Mouse (Mus musculus): Measurements from ENCODE around the gene Gm9964.
"Not testable (repeated sequence)": the region's sequence is repeated elsewhere in the genome, so short reads cannot be mapped to it uniquely, and the experiment has no call there.

Gene Gm9964

DNA sequence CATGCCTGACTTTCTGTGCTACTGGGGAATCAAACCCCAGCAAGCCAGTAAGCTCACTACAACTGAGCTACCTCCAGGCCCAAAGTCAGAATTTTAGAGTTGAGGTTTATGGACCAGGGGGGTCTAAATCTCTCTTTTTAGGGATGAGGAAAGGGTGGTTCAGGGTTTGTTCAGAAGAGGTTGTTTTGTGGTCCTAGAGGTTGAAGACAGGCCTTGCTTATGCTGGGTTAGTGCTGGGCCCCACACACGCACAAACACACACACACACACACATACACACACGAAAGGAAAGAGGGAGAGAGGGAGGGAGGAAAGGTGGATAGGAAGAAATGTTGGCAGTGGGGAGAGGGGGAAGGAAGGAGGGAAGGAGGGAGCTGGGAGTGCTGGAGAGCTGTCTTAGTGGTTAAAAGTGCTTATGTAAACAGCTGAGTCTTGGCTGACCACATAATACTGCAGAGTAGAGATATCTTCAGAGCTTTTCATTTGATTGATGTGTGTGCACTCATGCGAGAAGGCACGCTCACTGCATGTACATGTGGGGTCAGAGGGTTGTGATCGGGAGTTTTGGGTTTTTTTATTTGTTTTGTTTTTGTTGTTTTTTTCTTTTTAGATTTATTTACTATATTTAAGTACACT, at the start of gene Gm9964:
Gene Gm9964, minus strand, starts transcription at position 51 of the 636 bp plus-strand sequence.
- DNase-seq, result no peak

DNA sequence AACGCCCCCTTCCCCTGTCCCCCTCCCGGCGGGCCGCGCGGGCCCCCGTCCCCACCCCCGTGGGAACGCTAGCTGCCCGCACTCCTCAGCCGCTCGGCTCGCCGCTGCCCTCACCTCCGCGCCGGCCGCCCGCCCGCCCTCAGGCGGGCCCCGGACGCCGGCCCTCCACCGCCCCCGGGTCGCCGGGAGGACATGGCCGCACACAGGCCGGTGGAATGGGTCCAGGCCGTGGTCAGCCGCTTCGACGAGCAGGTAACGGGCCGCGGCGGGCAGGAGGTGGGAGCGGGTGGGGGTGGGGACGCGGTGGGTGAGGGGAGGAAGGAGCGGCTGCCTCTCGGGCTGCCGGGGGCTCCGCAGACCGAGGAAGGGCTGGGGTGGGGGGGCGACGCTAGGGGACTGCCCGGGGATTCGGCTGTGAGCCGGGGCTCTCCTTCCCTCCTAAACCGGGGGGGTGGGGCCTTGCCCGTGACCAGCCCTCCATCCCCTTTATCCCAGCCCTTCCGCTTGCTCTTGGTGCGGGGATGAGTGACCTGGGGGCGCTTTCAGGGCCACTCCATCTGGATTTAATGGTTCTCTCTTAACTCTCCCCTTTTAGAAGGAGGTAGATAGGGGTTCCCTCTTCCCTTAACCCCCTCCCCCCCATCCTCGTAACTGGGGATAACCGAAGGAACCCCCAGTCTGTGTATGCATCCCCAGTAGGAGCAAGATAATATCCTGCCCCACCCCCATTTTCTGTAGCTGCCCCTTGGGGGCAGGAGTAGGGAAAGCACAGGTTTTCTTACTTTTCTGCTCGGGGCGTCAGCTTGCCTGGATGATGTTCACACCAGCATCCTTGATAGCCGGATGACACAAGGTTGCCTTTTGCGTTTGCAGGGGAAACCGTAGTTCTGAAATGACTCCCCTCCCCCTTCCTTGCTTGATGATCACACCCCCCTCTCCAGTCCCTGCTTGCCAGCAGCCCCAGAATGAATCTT, 43.4 kb upstream of the Gm9964 start:
- DNase-seq, result peak; percentile 23 to 50

DNA sequence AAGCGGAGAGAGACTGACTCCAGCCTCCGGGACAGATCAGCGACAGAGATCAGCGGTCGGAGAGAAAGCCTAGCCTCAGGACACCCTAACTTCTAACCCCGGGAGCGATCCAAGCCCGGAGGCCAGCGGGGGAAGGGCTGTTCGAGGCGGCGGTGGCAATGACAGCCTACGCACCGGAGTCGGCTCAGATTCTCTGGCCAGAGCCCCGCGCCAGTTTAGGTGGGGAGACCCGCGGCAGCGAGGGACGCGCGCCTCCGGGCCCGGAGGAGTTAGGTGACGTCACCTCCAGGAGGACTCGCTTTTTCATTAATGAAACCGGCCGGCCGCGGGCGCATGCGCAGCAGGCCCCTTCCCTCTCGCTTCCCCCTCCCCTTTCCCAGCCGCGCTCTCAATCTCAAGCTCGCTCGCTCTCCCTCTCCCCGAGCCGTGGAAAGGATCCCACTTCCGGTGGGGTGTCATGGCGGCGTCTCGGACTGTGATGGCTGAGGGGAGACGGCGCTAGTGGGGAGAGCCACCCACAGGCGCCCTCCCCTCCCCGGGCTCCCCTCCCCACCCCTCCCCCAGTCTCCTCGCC, 42.6 kb upstream of the Gm9964 start, which contains the start of gene Nf1:
Gene Nf1, plus strand, starts transcription at position 460 of the 574 bp plus-strand sequence.
- peak; percentile 92 to 95 for DNase-seq

DNA sequence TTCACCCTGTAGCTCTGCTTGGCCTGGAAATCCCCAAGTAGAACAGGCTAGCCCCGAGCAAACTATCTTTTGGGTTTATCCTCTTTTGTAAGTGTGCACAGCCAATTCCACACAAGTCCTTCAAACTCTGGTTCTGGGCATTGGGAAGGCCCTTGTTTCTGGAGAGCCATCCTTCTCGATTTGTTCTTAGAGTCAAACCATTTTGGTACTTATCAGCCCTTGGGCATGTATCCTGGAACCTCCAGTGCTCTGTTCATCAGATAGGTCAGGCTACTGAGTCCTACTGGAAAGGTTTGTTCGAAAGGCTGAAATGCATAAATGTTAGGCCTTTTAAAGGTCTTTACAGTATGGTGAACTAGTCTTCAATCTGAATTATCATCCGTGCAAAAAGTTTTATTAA, 41.9 kb upstream of the Gm9964 start:
- DNase-seq, result peak in 1 of 2 experiments; percentile 14

DNA sequence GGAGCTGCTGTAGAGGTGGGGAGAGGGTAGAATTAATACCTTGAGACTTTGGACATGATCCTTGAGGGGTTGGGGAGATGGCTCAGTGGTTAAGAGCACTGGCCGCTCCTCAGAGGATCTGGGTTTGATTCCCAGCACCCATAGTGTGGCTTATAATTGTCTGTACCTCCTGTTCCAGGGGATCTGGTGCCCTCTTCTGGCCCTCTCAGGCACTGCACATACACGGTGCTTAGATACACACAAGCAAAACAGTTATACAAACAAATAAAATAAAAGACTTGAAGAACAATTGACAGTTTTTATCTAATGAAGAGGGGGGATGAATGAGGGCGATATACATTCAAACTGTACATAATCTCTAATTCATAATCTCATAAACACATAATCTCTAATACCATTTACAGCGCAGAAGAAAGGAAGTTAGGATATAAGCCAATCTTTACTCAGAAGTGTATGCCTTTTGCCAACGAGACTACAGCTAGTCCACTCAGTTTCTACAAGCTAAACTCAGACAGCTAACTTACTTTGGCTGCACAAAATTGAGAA, 40.1 kb upstream of the Gm9964 start:
- DNase-seq, result peak; percentile 14 to 16

DNA sequence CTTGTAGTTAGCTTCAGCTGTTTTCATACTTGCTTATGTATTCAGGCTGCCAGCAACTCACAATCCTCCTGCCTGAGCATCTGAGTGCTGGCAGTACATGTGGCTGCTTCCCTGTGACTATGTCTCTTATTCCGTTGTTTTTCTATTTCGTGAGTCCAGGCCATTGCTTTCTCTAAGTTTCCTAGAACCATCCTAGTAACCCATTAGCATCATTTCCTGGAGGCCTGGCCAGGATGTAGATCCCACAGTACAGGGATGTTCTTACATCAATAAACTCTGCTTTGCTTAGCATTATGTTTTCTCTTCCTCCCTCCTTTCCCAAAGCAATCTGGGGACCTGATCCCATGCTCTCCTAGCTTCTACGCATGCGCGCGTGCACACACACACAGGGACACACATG, 38.4 kb upstream of the Gm9964 start:
- DNase-seq, result no peak

DNA sequence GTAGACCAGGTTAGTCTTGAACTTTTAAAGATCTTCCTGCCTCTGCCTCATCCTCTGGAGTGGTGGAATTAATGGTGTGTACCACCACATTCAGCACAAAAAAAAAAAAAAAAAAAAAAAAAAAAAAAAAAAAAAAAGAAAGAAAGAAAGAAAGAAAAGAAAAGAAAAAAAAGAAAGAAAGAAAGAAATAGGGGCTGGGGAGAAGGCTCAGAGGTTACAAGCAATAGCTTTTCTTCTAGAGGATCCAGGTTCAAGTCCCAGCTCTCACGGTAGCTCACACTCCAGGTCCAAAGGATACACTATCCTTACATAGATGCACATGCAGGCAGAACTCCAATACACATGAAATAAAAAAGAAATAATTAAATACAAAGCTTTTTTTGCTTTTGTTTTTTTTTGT, 32.9 kb upstream of the Gm9964 start:
- no peak for DNase-seq

DNA sequence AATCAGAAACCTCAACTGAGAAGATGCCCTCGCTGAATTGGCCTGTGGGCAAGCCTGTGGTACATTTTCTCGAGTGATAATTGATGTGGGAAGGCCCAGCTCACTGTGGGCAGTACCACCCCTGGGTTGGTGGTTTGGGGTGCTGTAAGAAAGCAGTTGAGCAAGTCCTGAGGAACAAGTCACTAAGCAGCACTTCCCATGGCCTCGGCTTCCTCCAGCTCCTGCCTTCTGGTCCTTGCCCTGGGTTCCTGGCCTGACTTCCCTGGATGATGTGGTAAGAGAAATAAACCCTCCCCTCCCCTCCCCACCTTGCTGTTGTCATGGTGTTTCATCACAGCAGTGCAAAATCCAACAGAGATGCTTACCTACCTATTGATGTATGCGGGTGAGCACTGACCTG, 31.4 kb upstream of the Gm9964 start:
- no peak for DNase-seq

DNA sequence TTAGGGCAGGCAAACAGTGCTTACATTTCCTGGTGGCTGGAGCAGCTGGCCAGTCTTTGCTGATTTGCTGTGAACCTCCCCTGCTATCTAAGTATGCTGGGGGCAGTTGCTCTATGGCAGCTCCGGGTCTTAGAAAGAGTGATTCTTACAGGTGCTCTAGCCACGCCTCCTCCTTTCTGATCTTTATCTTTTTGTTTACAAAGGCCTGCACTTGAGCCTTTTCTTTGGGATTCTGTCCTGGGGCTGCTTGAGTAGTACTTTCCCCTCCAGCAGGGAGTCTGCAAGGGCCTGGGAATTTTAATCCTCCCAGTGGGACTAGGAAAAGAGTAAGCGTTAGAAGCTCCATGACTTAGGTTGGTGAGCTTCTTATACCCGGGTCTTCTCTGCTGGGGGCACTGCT, 30.4 kb upstream of the Gm9964 start:
- DNase-seq, result no peak

DNA sequence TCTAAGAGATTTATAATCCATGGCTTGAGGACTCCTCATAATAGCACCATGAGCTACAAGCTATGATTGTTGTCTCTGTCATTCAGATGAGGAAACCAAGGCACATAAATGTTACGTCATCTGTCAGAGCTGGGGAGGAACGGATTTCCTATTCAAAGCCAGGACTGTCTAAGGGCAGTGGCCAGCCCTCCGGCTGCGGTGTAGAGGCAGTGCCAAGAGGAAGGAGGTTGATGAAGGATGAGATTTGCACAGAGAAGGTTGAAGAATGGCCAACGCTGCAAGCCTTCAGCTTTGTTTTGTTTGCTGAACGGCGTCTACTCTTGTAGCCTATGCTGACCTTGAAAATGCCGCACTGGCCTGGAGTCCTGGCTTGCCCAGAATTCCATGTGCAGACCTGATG, 29.0 kb upstream of the Gm9964 start:
- DNase-seq, result no peak

DNA sequence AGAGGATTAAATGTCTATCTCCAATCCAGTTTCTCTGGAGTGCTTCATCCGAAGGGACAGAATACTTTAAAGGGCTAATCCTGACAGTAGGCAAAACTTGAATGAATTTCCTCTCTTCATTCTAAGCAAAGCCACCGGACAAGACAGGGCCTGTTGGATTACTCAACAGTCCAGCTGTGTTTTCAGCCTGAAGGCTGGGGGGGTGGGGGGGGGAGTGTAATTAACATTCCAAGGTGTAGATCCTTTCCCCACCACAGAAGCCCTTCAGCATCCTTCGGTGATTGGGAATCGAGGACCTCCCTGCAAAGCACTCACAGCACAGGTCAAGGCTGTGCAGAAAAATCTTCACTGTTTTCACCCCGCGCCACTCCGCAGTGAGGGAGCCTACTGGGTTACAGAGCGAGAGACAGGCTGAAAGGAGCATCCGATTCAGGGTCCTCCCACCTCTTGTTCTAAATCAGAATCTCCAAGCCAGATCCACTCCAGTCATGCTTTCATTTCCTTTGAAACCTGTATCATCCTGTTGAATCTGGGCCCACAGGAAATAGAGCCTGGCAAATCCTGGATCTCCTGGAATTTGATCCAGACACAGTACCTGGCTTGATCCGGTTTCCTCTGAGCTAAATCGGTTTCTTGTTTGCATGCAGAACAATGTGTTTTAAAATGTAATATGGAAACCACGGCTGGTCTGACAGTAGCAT, 27.4 kb upstream of the Gm9964 start:
- no peak for DNase-seq

DNA sequence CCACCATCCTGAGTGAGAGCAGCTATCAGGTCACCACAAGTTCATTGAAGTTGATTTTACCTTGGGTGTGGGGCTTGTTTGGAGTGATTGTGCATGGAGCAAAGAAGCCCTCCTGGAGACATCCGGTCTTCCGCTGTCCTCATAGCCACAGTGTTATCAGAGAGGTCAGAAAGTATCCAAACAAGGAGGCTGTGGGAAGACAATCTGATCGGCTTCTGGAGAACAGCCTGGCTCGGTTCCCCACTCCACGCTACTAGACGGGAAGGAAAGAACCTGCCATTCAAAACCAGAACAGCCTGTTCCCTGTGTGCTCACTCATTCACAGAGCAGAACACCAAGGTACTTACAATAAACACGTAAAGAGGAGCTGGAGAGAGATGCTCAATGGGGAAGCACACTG, 23.1 kb upstream of the Gm9964 start:
- no peak for DNase-seq

DNA sequence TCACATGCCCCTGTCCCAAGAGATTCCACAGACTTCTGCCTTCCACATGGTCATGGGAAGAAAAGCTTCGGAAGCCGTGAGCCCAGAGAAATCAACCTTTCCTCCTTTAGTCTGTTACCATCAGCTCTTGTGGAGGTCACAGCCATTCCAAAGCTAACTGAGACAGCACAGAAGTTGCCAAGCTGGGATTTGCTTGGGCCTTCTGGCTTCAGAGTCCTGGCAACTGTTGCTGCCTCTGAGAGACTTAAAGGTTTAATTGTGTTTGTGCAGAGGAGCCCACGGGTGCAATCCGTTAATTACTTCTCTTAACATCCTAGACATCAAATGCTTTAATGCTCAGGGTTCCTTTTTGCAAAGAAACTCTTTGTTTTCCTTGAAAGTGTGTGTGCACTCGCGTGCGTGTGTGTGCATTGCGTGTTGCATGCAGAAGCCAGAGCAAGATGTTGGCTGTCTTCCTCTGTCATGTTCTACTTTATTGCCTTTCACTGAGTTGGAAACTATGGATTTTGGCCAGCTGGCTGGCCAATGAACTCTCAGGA, 20.2 kb upstream of the Gm9964 start:
- no peak for DNase-seq

DNA sequence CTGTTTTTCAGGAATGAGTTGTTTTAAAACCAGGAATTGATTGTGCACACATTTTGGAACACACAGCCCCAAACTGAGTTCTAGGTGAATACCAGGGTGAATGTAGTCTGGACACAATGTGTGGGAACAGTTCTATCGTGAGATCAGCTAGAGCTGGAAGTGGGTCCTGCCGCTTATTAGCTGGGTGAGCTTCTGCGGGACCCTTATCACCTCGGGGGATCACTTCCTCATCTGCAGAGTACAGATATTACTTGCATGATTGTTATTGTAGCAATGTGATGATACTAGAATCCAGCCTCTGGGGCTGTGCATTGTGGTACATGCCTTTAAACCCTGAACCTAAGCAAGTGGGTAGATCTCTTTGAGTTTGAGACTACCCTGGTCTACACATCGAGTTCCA, 13.8 kb upstream of the Gm9964 start:
- DNase-seq, result no peak

DNA sequence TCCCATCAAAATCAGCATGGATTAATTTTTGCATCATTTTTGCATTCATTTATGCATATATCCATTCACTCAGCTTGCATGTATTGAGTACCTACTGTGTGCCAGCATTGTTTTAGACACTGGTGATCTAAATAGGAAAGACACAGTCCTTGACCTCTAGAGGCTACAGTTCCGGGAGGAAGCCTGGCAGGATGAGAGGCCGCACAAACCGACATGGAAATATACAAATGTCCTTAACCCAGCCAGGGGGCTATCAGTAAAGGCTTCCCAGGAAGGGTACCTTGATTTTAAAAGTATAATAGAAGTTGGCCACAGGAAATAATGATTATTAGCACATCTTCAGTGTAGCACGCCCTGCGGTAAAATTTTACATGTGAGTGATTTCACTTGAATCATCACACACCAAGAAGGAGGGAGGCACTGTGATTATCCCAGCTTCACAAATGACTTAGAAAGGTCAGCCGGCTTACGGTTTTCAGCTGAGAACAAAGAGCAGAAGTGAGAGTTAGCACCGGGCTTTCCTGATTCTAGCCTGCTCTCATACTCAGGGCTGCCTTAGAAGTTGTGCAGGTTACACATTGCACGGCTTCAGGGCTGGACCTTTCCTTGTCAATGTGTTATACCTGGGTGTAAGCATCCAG, 11.0 kb upstream of the Gm9964 start:
- DNase-seq, result no peak

DNA sequence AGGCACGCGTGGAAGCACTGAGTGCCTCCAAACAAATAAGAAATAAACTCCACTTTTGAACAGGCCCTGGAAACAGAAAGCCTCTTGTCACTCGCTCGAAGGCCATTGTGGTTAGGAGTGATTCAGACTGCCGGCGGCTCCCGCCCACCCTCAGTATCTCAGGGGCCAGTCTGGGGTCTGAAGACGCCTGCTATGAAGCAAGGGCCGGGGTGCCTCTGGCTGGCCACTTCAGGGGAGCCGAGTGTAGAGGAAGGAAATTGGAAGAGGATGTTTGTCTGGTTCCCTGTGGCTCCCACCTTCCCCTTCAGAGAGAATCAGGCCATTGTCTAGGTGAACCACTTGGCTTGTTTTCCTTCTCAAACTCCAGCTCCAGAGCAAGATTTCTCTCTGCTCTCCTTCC, 10.3 kb upstream of the Gm9964 start:
- DNase-seq, result no peak

DNA sequence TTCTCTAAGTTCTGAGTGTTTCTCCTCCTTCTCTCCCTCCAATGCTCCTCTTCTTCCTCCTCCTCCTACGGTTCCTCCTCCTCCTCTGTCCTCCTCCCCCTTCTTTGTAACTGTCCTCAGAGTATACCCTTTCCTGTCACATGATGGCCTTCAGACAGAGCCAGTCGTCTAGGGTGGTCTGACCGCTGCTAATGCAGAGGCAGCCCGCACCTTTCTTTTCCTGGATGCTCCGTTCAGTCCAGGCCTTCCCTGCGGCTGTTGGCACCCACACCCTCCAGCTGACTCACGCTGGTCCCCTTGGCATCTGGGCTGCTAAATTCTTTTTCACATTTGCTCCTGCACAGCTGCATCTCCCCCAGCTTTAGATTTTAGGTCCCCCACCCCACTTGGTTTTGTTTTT, 9.8 kb upstream of the Gm9964 start:
- DNase-seq, result no peak

DNA sequence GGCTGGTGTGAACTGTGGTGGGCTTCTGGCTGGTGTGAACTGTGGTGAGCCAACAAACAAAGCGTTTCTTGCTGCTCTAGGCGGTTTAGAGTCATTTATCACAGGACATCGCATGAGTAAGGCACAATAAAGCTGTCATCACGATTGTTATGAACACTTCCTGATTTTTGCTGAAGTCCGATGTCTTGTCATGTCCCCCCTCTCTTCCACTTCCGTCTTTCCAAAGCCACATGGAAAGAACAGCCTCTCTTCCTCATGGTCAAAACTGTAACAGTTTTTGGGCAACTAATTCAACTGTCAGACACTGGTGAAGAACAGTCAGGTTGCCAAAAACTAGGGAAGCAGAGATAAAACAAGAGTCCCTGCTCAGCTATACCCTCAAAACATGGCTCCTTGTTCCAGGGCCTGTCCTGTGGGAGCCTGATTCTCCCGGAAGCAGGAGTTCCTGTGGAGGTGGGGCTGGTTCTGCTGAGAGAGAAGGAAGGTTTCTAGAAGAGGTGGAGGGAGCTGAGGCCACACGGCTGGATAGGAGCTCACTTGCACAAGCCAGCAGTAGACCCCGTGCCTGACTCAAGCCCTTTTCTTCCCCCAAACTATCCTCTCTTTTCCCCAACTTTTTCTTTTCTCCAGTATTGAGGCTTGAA, 9.1 kb upstream of the Gm9964 start:
- no peak for DNase-seq

DNA sequence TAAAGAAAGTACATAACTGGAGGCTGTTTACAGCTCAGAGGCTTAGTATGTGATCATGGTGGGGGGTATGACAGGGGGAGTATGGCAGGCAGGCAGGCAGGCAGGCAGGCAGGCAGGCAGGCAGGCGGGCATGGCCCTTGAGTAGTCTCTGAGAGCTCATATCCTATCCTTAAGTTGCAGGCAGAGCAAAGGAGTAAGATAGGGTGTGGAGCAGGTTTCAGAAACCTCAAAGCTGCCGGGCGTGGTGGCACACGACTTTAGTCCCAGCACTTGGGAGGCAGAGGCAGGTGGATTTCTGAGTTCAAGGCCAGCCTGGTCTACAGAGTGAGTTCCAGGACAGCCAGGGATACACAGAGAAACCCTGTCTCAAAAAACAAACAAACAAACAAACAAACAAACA, 7.5 kb upstream of the Gm9964 start:
- not testable (repeated sequence) for DNase-seq

DNA sequence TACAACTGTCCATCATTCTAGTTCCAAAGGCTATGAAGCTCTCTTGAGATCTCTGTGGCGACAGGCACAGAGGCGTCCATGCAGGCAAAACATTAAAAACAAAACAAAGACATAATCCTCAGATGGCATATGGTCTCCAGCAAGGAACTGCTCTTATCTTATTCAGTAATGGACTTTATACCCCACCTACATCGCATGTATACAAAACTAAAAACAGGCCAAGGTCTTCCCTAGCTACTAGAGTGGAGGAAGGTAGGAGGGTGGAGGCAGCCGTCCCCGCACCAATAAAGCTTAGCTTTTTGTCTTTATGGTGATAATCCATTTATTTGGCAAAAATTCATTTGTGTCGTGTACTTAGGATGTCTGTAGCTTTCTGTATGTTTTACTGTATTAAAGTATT, 6.4 kb upstream of the Gm9964 start:
- no peak for DNase-seq

DNA sequence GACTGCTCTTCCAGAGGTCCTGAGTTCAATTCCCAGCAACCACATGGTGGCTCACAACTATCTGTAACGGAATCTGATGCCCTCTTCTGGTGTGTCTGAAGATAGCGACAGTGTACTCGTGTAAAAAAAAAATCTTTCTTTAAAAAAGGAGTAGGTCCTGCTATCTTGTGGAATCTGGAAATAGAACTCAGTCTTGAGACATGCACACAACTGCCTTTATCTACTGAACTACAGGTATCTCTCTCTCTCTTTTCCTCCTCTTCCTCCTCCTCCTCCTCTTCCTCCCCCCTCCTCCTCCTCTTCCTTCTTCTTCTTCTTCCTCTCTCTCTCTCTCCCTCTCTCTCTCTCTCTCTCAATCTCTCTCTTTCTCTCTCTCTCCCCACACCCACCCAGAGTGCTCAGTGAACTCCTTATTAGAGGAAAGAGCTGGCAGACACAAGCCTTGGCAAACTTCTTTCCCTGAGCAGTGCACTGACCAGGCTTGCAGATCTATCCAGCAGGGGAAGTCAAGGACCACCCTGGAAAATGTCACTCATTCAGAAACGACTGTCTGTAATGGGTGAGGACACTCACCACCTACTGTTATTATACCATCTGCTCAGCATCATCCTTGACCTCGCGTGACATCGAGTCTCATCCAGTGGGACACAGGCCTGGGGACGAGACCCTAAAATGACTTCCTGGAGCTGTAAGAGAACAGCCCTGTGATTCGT, 3.2 kb upstream of the Gm9964 start:
- DNase-seq, result no peak

Measured in cerebellum, postnatal 36 days (tissue).